Mouse (Mus musculus) left cerebral cortex, adult 11 months (tissue): ENCODE measurements at regions not wholly inside any gene's neighbourhood (a gene's known extent, or its start where the extent isn't known, plus 50 kb on each side); places are given as distances from the start of the nearest gene placed in this dataset.
"Not testable (repeated sequence)": the region's sequence is repeated elsewhere in the genome, so short reads cannot be mapped to it uniquely, and the experiment has no call there.

ENCODE experiments used
- DNase-seq: peaks from one replicate; pipeline ENCODE4 v3.0.0; 2022; ENCODE audit warnings: low spot score

GRCm38 (mm10) chr8:126833006-126833405 is 112.6 kb downstream of the Tomm20 start:
- no peak for DNase-seq

GRCm38 (mm10) chr8:126832163-126832978 is 113.3 kb downstream of the Tomm20 start:
- no peak for DNase-seq

- DNase-seq = no peak
These were observed 114.1 kb downstream of the Tomm20 start for GRCm38 (mm10) chr8:126831312-126832162.

- no peak for DNase-seq
These were observed 115.5 kb downstream of the Tomm20 start for GRCm38 (mm10) chr8:126830242-126830530.

GRCm38 (mm10) chr8:126829376-126830241 is 116.0 kb downstream of the Tomm20 start:
- no peak for DNase-seq

- DNase-seq = no peak
These were observed 117.8 kb downstream of the Tomm20 start for GRCm38 (mm10) chr8:126827681-126828383.

GRCm38 (mm10) chr8:126826328-126827285 is 119.0 kb downstream of the Tomm20 start:
- DNase-seq = no peak

GRCm38 (mm10) chr8:126825877-126826276 is 119.8 kb downstream of the Tomm20 start:
- no peak for DNase-seq

- DNase-seq = no peak
These were observed 121.0 kb downstream of the Tomm20 start for GRCm38 (mm10) chr8:126824575-126825208.

- DNase-seq = no peak
These were observed 123.4 kb downstream of the Tomm20 start for GRCm38 (mm10) chr8:126822269-126822668.

- DNase-seq = no peak
These were observed 124.4 kb downstream of the Tomm20 start for GRCm38 (mm10) chr8:126821279-126821678.

GRCm38 (mm10) chr8:126820502-126820901 is 125.1 kb downstream of the Tomm20 start:
- no peak for DNase-seq

- no peak for DNase-seq
These were observed 126.4 kb downstream of the Tomm20 start for GRCm38 (mm10) chr8:126819261-126819660.

GRCm38 (mm10) chr8:126816155-126816554 is 129.5 kb downstream of the Tomm20 start:
- DNase-seq = no peak

GRCm38 (mm10) chr8:126814427-126814826 is 131.2 kb downstream of the Tomm20 start:
- no peak for DNase-seq

GRCm38 (mm10) chr8:126813621-126814020 is 132.0 kb downstream of the Tomm20 start:
- no peak for DNase-seq

- DNase-seq = no peak
These were observed 132.9 kb downstream of the Tomm20 start for GRCm38 (mm10) chr8:126812777-126813176.

GRCm38 (mm10) chr8:126811358-126811757 is 134.3 kb downstream of the Tomm20 start:
- not testable (repeated sequence) for DNase-seq

GRCm38 (mm10) chr8:126810516-126810915 is 135.1 kb downstream of the Tomm20 start:
- DNase-seq = no peak

GRCm38 (mm10) chr8:126809321-126809720 is 136.3 kb downstream of the Tomm20 start:
- DNase-seq = no peak
